In genomic region chr4:106921375-106922336, GRCm38 (mm10) we compare ENCODE assay signal across 9 mouse cellular contexts. TPM values are rescaled to one million over a fixed set of nuclear protein-coding genes. Genes with fewer than 3 reads are reported as not detected.
A peak's percentile ranks its signal among the peaks of the same experiment; 100 is the strongest.
DNase-seq lines count a peak whose midpoint lies in the region; ATAC-seq lines count a peak whose summit lies in the region.
"Had no signal": no experiment of that assay in that cellular context is flagged by ENCODE, and none has a peak within 500 bp of the region (broad histone marks: within the 10 kb centered on the region; RNA-seq: fewer than 3 reads in every experiment).

No protein-coding gene starts in this region.

- 68% methylated on average over 9 of the region's 9 CpGs for WGBS in kidney, embryonic 14.5 days
- 55% methylated on average over 9 of the region's 9 CpGs for WGBS in limb, embryonic 15.5 days

- H3K27ac ChIP-seq in kidney, embryonic 14.5 days (ENCODE audit: low read depth, low read length): no peak overlapping the region
- peak overlapping the region; percentile 30 for H3K27ac ChIP-seq in limb, embryonic 15.5 days

- H3K9ac ChIP-seq in kidney, embryonic 14.5 days (ENCODE audit: low read depth, low read length): no peak overlapping the region
- H3K9ac ChIP-seq in limb, embryonic 15.5 days: no peak overlapping the region

- ATAC-seq in kidney, embryonic 14.5 days (ENCODE audit: low FRiP score, low TSS enrichment): peak; percentile 53; the same call in 1 of the 2 replicates
- no peak for ATAC-seq in limb, embryonic 15.5 days (ENCODE audit: insufficient number of reproducible peaks, low FRiP score, low TSS enrichment, low read depth)
- no peak for ATAC-seq in megakaryocyte, adult 5-6 weeks (ENCODE audit: poor library complexity, severe bottlenecking)

- H3K9me3 ChIP-seq in kidney, embryonic 14.5 days (ENCODE audit: control insufficient read depth, low read length): no peaks in the 10 kb centered on the region
- H3K9me3 ChIP-seq in limb, embryonic 15.5 days: no peaks in the 10 kb centered on the region
- H3K9me3 ChIP-seq: megakaryocyte, embryonic 14.5 days had no signal

- H3K4me2 ChIP-seq in kidney, embryonic 14.5 days (replicated peaks; ENCODE audit: low read depth, low read length): no peak overlapping the region
- no peak overlapping the region for H3K4me2 ChIP-seq in limb, embryonic 15.5 days

- intact Hi-C loops in heart, postnatal 36 days (cut with DNase I): loop anchor here (5.0 kb wide), 1 partner anchor 36 kb away; no protein-coding TSS in a partner anchor

- no peak for DNase-seq in kidney, adult 9 months
- peak; percentile 58 for DNase-seq in fat pad, adult 2 months (ENCODE audit: extremely low read depth, low read depth, low spot score)
- DNase-seq in heart, postnatal 36 days: peak; percentile 28 to 39
- peak; percentile 80 for DNase-seq in skeletal muscle tissue, adult 2 months (ENCODE audit: low read depth, low spot score)
- DNase-seq in spleen, postnatal 10 days (ENCODE audit: low spot score in 2 of 2): no peak

- H3K4me1 ChIP-seq in kidney, embryonic 14.5 days (ENCODE audit: control insufficient read depth, insufficient read depth, low read length): peaks cover 10% of the 10 kb centered on the region; the same call in 1 of the 2 replicates
- peaks cover 34% of the 10 kb centered on the region for H3K4me1 ChIP-seq in limb, embryonic 15.5 days

- no peak overlapping the region for H3K4me3 ChIP-seq in kidney, embryonic 14.5 days (ENCODE audit: low read length)
- H3K4me3 ChIP-seq in limb, embryonic 15.5 days: no peak overlapping the region
- H3K4me3 ChIP-seq: megakaryocyte, embryonic 14.5 days had no signal

- H3K36me3 ChIP-seq in kidney, embryonic 14.5 days (ENCODE audit: control insufficient read depth, insufficient read depth, low read length): peaks cover 92% of the 10 kb centered on the region
- H3K36me3 ChIP-seq in limb, embryonic 15.5 days: peaks cover 90% of the 10 kb centered on the region

- no peaks in the 10 kb centered on the region for H3K27me3 ChIP-seq in kidney, embryonic 14.5 days (ENCODE audit: control insufficient read depth, insufficient read depth, low read length)
- H3K27me3 ChIP-seq in limb, embryonic 15.5 days: no peaks in the 10 kb centered on the region
- H3K27me3 ChIP-seq: megakaryocyte, embryonic 14.5 days had no signal

RNA-seq across cellular contexts. Expression of gene Ssbp3, which starts 11.2 kb away (rescaled TPM):
- polyA plus RNA-seq in kidney, embryonic 14.5 days (2014; fragmentation: Nextera tagmentation; extraction: Ambion mirVana): 81.5 and 118 TPM in 2 replicates
- total RNA-seq in heart, postnatal 36 days (2021): 10 to 100 TPM; 38.7 to 39.4 TPM
- 93.9 and 112 TPM in 2 replicates for polyA plus RNA-seq in limb, embryonic 15.5 days (2015; fragmentation: Nextera tagmentation; extraction: Ambion mirVana)
- total RNA-seq in megakaryocyte, adult 5-6 weeks (2015): 26.2 and 27.6 TPM in 2 replicates
- total RNA-seq in megakaryocyte, adult 5-6 weeks (2017): 21.6 and 23.9 TPM in 2 replicates

Comparison
In these comparisons a context has a peak if more than half of its experiments do, and no peak if none do; other contexts are left out.
1. DNase-seq: peak in fat pad, adult 2 months (single experiment), heart, postnatal 36 days (2 of 2) and skeletal muscle tissue, adult 2 months (single experiment); none in kidney, adult 9 months (single experiment) and spleen, postnatal 10 days (0 of 2).